Mouse (Mus musculus) gastrocnemius, adult 2 months (tissue): Measurements from ENCODE around the gene Nfib. TPM values are rescaled to one million over a fixed set of nuclear protein-coding genes. Genes with fewer than 3 reads are reported as not detected.

Experiments
- DNase-seq: peaks from one replicate; pipeline ENCODE4 v3.0.0; 2022
- H3K27ac ChIP-seq: fragments of 200-600 bp; 2 replicates; pipeline ENCODE4 v1.8.1; 2022; ENCODE audit warnings: mild to moderate bottlenecking
- H3K4me3 ChIP-seq: fragments of 200-600 bp; 2 replicates; pipeline ENCODE4 v1.8.1; 2022; ENCODE audit warnings: mild to moderate bottlenecking, moderate library complexity
- CTCF ChIP-seq: fragments of 200-600 bp; IDR thresholded peaks from 2 replicates; pipeline ENCODE4 v1.8.1; 2022; ENCODE audit warnings: antibody characterized with exemption, mild to moderate bottlenecking, moderate library complexity
- intact Hi-C: fragments of 180-260 bp; cut with DNase I; formaldehyde crosslinking; loops from one replicate; pipeline ENCODE4 v1.15.1; 2025
- total RNA-seq, 2 experiments: library from RNA; stranded (reverse); gene quantifications; 2 replicates each; pipeline ENCODE4 v1.2.3; 2021

Gene Nfib
- total RNA-seq, 2 experiments from 2014 or later = 67.9 to 93.6 TPM

DNA sequence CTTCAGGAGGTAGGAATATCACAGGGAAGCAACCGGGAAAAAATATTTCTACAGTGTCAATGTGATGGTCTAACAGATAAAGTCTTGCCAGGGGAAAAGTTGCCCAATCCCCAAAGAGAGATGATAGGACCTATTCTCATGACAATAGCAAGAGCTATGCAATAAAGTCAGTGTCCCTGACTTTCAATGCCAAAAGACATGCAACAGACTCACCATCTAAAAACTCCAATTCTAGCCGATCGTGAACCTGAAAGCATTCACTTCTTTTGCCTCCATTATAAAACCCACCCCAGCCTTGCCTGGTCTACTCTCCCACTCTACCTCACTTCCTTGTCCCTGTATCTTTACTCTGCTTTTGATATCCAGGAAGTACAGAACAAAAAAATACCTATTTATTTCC is 327.5 kb downstream of the Nfib start:
- no peak overlapping the region for H3K27ac ChIP-seq
- TF ChIP-seq CTCF = no peak
- intact Hi-C loops = no loop called here

DNA sequence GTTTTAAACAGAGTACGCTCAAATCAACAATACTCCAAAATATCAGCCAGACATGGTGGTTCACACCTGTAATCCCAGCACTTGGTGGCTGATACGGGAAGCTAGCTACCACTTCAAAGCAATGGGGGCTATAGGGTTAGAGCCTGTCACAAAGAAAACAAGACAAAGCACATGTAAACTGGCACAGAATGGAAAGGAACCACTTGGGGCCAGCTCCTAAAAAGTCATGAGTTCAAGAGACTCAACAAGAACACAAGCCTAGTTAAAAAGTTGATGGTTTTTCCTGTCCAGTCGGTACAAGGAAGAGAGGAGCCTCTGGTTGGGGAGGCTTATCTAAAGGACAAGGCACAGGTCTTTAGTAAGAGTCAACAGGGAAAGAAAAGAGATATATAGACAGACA is 327.9 kb downstream of the Nfib start:
- no peak for DNase-seq
- TF ChIP-seq CTCF = no peak
- intact Hi-C loops = no loop called here

More for the DNA sequence above, 327.5 kb downstream of the Nfib start:
- no peak for DNase-seq
- H3K4me3 ChIP-seq = no peak overlapping the region

DNA sequence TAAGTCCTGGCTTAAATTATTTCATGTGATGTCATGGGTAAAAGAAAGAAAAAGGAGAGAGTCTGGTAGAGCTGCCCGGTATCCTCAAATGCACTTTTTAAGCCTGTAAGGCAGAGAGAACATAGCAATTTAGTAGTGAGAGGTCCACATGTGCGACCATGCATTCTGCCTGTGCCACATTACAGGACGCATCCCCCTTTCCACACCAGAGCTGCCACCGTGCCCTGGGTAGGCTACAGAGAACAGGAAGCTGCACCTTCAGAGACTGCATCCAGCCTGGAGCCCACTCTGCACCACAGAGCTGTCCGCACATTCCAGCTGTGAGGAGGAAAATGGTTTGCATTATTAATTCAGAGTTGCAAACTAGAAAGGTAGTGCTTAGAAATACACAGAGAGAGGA is 331.0 kb downstream of the Nfib start:
- intact Hi-C loops = no loop called here
- Histone ChIP-seq H3K27ac (no peak overlapping the region), H3K4me3 (no peak overlapping the region)
- TF ChIP-seq CTCF = no peak
- no peak for DNase-seq

More for the DNA sequence above, 327.9 kb downstream of the Nfib start:
- Histone ChIP-seq H3K4me3 (no peak overlapping the region), H3K27ac (no peak overlapping the region)

DNA sequence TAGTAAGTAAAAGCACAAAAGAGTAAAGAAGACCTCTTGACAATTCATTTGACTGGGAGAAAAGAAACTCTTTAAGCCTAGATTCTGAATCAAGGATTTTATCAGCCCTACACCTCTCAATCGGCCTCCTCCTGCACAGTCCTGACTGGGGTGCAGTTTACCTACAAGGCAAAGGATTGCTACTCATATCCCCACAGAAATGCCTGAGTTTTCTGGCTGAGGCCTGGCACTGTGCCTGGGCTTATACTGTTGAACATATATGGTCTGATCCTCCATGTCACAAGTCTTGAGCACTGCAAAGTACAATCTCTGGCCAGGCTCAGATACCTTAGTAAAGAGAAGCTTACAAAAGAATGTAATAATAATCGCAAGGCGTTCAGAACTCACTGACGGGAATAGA is 333.3 kb downstream of the Nfib start:
- Histone ChIP-seq H3K4me3 (no peak overlapping the region), H3K27ac (no peak overlapping the region)
- TF ChIP-seq CTCF = no peak
- no peak for DNase-seq
- intact Hi-C loops = no loop called here

DNA sequence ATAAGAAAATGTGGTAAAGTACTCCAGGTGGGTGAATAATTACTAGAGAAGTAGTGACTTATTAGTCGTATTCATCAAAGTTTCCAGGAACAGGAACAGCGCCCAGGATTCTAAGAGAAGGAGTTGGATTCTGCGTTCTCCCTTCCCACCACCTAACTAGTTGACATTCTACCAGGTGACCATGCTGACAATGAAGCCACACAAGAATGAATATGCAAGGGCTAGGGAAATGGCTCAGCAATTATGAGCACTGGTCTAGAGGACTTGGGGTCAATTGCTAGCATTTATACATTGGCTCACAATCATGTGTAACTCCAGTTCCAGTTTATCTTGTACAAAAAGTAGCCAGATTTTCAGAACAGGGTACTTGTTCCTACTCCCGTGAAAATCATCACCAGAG is 334.1 kb downstream of the Nfib start:
- no peak overlapping the region for H3K4me3 ChIP-seq
- no peak overlapping the region for H3K27ac ChIP-seq
- intact Hi-C loops = no loop called here
- no peak for DNase-seq
- TF ChIP-seq CTCF = no peak

DNA sequence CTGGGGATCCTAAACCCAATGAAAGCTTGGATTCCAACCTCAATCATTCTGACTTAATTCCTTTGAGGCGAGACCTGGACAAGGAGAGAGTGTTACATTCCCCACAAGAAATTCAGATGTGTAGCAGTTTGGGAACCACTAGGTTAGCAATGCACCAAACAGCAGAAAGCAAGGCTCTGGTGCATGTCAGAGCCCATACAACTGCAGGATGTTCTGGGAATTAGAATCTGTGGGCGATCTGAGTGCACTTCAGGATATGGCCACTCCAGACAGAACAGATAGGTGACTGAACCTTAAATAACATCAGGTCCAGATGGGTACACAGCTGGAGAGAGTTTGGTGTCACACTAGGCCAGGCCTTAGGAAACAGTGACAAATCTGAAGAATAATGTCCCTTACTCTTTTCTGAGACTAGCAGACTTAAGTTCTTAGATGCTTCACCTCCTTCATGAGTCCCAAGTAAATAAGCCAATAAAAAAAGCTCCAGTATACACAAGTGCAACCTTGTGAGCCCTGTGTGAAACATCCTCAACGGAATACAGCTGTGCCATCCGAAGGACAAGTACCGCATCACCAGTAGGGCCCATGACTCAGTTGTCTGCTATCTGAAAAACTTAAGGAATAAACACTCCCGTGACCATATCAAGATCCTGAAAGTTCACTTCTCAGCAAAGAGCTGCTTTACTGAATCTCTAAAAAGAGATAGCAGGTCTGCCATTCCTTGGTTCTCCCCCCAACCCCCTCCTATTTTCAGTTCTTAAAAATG is 336.4 kb downstream of the Nfib start:
- DNase-seq = no peak
- H3K4me3 ChIP-seq = no peak overlapping the region
- no peak for TF ChIP-seq CTCF
- H3K27ac ChIP-seq = no peak overlapping the region
- intact Hi-C loops = no loop called here

DNA sequence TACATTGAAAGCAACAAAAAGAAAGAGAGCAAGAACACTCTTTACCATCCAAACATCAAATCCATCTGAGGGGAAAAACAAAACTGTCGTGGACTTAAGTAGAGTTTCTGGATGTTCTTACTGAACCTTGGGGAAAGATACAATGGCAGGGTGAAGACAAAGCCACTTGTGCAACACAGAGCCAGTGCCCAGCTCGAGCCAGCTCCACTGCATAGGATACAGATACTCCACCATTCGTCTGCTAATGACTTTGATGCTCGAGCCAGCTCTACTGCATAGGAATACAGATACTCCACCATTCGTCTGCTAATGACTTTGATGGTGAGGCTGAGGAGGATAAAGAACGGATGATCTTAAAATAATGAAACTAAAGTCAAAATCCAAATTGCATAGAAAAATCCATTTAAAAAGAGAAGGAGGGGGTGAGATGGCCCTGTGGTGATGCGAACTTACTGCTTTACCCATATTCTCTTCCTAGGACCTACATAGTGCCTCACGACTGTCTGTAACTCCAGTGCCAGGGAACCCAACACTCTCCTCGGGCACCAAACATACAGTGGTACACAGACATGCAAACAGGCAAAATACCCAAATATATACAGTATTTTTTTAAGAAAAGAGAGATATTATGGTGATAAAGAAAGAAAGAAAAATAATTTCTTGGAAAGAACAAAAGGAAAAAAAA is 337.3 kb downstream of the Nfib start:
- intact Hi-C loops = no loop called here
- TF ChIP-seq CTCF = no peak
- Histone ChIP-seq H3K4me3 (no peak overlapping the region), H3K27ac (peak overlapping the region; percentile 29; the same call in 1 of the 2 replicates)
- DNase-seq = no peak

DNA sequence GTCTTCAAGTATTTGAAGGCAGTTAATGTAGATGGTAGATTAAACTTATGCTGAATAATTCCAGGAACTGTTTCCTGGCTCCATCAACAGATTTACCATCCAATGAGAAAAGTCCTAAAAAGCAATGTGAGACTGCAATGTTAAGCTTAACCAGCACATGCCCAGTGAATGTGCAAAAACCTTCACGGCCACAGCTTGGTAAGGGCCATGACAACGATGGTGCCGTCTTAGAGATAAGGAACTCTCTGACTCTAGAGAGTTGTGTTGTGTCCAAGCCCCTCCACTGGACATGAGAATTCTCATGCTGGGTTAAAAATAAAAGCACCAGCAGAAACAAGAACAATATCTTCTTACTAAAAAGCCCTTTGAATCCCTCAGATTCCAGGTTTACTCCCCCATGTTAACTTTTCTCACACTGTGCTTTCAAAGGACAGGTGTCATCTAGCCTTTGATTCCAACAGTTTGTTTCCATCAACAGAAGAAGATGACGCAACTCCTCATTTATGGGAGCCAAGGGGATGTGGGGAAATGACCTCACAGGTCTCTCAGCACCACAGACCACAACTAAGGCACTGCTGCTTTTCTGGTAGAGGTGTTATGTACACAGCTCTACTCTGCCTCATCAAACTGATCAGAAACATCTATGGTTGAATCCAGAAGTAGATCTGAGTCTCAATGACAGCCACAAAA is 340.7 kb downstream of the Nfib start:
- intact Hi-C loops = loop anchor here (5.0 kb wide), 1 partner anchor 142 kb away; no protein-coding TSS in a partner anchor
- Histone ChIP-seq H3K4me3 (no peak overlapping the region), H3K27ac (peak overlapping the region; percentile 81)
- TF ChIP-seq CTCF = no peak
- DNase-seq = no peak

DNA sequence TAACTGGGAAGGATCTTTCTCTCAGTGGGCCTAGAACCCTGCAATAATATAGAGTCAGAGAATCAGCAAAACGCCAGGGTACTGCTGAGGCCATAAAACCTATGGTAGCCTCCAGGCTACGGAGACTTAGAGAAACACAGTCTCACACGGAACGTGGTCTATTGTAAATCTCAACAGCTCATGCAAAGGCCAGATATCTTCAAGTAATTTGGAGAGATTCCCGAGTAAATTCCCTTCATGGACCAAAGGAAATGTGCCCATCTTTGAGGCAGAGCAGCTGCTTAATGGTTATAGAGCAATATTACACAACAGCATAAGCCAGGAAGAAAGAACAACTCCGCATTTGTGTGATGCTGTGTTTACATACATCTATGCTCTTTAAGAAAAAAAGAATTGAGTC is 341.6 kb downstream of the Nfib start:
- no peak overlapping the region for H3K4me3 ChIP-seq
- intact Hi-C loops = loop anchor here (5.0 kb wide), 1 partner anchor 143 kb away; no protein-coding TSS in a partner anchor
- no peak for TF ChIP-seq CTCF
- peak overlapping the region; percentile 81 for H3K27ac ChIP-seq
- DNase-seq = no peak

DNA sequence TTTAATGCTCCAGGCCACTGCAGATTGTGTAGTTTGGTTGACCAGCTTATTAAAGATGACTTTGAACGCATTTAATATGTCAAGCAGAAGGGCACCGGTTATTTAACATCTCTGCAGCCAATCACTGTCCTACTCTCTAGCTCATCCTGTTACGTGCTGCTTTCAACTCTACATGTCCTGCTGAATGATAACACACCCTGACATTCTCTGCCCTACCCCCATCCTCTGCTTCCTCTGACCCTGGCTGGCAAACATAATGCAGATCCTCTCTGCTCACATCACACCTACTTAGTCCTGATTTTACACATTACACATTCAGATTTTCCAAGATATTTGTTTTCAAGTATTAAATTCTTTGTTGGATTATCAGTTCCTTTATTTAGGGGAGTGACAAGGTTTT is 343.3 kb downstream of the Nfib start:
- DNase-seq = no peak
- TF ChIP-seq CTCF = no peak
- peak overlapping the region; percentile 81 for H3K27ac ChIP-seq
- intact Hi-C loops = loop anchor here (5.0 kb wide), 1 partner anchor 145 kb away; no protein-coding TSS in a partner anchor
- no peak overlapping the region for H3K4me3 ChIP-seq

DNA sequence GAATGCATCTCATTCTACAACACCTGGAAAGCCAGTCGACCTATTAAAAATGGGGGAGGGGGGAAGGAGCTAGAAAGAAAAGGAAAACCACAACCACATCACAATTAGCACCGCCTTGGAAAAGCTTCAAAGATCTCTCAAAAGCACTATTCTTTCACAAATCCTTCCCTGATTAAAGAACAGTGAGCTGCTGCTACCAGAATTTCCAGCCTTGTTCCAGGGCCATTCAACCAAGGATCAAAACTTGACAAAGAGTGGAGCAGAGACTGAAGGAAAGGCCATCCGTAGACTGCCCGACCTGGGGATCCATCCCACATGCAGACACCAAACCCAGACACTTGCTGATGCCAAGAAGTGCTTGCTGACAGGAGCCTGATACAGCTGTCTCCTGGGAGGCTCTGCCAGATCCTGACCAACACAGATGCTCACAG is 345.5 kb downstream of the Nfib start:
- no peak for TF ChIP-seq CTCF
- DNase-seq = peak; percentile 62
- Histone ChIP-seq H3K4me3 (no peak overlapping the region), H3K27ac (peak overlapping the region; percentile 81)
- intact Hi-C loops = loop anchor here (5.0 kb wide), 1 partner anchor 147 kb away; no protein-coding TSS in a partner anchor

DNA sequence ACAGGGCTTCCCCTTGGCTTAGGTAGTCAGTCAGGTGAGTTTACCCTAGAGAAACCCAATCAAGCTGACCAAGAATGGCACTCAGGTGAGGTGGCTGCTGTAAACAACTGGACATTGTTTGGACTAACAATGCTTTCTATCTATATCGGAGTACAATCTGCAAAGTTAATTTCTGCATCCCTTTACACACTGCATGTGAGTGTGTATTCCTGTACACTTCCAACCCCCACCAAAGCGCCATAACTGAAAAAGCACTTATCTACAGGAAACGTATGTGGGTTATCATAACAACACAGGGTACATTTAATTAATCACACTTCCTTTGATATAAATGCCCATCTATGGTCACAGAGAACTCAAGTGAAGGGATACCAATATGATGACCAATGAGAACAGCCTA is 346.4 kb downstream of the Nfib start:
- H3K27ac ChIP-seq = peak overlapping the region; percentile 81

DNA sequence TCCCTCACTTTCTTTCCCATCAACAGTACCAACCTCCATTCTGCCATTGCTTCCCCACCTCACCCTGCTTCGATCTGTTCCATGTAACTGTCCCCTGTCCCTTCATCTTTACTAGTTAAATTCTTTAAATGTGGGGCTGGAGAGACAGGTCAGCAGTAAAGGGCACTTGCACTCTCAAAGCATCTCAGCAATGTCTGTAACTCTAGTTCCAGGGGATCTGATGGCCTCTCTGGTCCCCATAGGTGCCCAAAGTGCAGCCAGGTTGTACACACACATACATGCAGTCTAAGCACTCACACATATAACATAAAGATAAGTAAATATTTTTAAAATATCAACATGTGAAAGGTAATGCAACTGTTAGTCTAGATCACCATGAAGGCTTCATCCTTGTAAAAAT is 356.5 kb downstream of the Nfib start:
- H3K4me3 ChIP-seq = no peak overlapping the region
- DNase-seq = no peak
- intact Hi-C loops = no loop called here
- no peak for TF ChIP-seq CTCF
- H3K27ac ChIP-seq = no peak overlapping the region

More for the DNA sequence above, 346.4 kb downstream of the Nfib start:
- intact Hi-C loops = no loop called here
- DNase-seq = no peak
- H3K4me3 ChIP-seq = no peak overlapping the region
- TF ChIP-seq CTCF = no peak
